Mouse (Mus musculus) kidney, embryonic 15.5 days (tissue): ENCODE data around the gene 4921536K21Rik. TPM values are rescaled to one million over a fixed set of nuclear protein-coding genes. Genes with fewer than 3 reads are reported as not detected.
"Not testable (repeated sequence)": the region's sequence is repeated elsewhere in the genome, so short reads cannot be mapped to it uniquely, and the experiment has no call there.

Source experiments
- ATAC-seq: fragments of 200-750 bp; cut with Nextera tagmentation; replicated peaks from 2 replicates; pipeline ENCODE4 v1.8.0; 2017; ENCODE audit warnings: moderate TSS enrichment; ENCODE audit not compliant: low FRiP score
- H3K27ac ChIP-seq: fragments of 300-500 bp; sonication (generic); 2 replicates; pipeline ENCODE4 v1.5.1; 2015; ENCODE audit warnings: mild to moderate bottlenecking, inconsistent platforms
- H3K27me3 ChIP-seq: fragments of 300-500 bp; sonication (generic); 2 replicates; pipeline ENCODE4 v1.6.1; 2015; ENCODE audit warnings: inconsistent platforms
- H3K36me3 ChIP-seq: fragments of 300-500 bp; sonication (generic); 2 replicates; pipeline ENCODE4 v1.6.1; 2015; ENCODE audit warnings: inconsistent platforms
- H3K4me1 ChIP-seq: fragments of 300-500 bp; sonication (generic); 2 replicates; pipeline ENCODE4 v1.6.1; 2015; ENCODE audit warnings: inconsistent platforms
- H3K4me2 ChIP-seq: fragments of 300-500 bp; sonication (generic); 2 replicates; pipeline ENCODE4 v1.6.1; 2015; ENCODE audit warnings: moderate library complexity, mild to moderate bottlenecking, inconsistent platforms
- H3K4me3 ChIP-seq: fragments of 300-500 bp; sonication (generic); replicated peaks from 2 replicates; pipeline ENCODE4 v1.5.1; 2015; ENCODE audit warnings: mild to moderate bottlenecking, inconsistent platforms
- H3K9ac ChIP-seq: fragments of 300-500 bp; sonication (generic); 2 replicates; pipeline ENCODE4 v1.6.1; 2015; ENCODE audit warnings: mild to moderate bottlenecking, inconsistent platforms
- H3K9me3 ChIP-seq: fragments of 300-500 bp; sonication (generic); replicated peaks from 2 replicates; pipeline ENCODE4 v1.6.1; 2016; ENCODE audit warnings: inconsistent platforms
- WGBS: fragments of 180-500 bp; shearing (Covaris S2); methylation state at CpG from one replicate; pipeline ENCODE4 v1.1.7; 2015; ENCODE audit warnings: mixed read lengths; 5-methylcytosine and 5-hydroxymethylcytosine counted together
- polyA plus RNA-seq: library from polyadenylated mRNA; unstranded; fragments of >200 nt; fragmentation: Nextera tagmentation; extraction: Ambion mirVana; gene quantifications from 2 replicates; pipeline ENCODE4 v1.2.1, GENCODE M21; 2015

4921536K21Rik gene
- polyA plus RNA-seq, 1 experiment from 2014 or later, result 0.49 TPM

DNA sequence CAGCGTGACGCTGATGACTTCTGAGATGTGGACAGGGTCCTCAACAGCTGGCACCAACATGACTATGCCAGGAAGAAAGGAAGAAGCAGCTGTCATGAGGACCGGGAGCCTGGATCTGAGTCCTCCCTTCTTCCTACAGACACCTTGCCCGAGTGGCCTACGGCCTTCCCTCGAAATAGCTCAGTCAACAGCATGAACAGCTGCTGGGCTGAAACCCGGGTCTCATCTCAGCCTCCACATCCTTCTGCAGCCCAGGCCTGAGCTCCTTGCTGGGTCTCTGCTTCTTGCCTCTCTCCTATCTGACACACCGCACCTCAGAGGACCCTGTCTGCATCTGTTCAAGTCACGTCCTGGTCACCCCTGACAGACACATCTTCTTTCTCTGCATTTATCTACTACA lies 27.2 kb upstream of the 4921536K21Rik start:
- 95% methylated on average over 9 of the region's 9 CpGs for WGBS
- no peaks in the 10 kb centered on the region for H3K9me3 ChIP-seq
- H3K9ac ChIP-seq, result no peak overlapping the region
- H3K27ac ChIP-seq, result no peak overlapping the region
- H3K4me2 ChIP-seq, result no peak overlapping the region
- H3K4me1 ChIP-seq, result 0 out of 2 replicates have a peak, but pooled peaks cover 3% of the 10 kb centered on the region
- no peak overlapping the region for H3K4me3 ChIP-seq
- H3K36me3 ChIP-seq, result peaks cover 52% of the 10 kb centered on the region
- no peak for ATAC-seq
- no peaks in the 10 kb centered on the region for H3K27me3 ChIP-seq

DNA sequence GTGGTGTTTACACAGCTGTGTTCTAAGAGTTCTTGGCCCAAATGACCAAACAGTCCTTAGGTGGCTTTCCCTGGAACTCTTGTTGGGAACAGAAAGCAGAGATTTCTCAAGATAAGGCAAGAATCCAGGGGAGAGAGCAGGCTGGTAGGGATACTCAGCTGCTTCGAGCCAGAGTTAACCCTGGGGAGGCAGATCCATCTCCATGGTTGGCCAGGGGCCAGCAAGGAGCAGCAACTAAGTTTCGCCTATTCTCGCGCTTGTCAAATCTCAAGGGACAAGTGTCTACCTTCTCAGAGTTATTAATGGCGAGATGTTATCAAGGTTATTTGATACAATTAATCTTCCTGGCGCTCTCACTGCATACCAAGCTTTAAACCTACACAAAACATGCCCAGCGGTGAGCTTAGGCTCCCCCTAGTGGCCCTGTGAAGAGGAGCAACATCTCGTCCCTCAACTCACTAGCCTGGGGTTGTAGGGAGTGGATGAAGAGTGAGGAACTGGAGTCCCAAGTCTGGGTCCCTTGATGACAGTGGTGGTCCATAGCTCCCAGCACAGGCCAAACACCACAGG lies 26.5 kb upstream of the 4921536K21Rik start:
- H3K36me3 ChIP-seq, result peaks cover 45% of the 10 kb centered on the region
- H3K27ac ChIP-seq, result no peak overlapping the region
- H3K27me3 ChIP-seq, result no peaks in the 10 kb centered on the region
- H3K4me1 ChIP-seq, result 0 out of 2 replicates have a peak, but pooled peaks cover 3% of the 10 kb centered on the region
- WGBS, result 31% methylated on average over 8 of the region's 8 CpGs
- H3K9me3 ChIP-seq, result no peaks in the 10 kb centered on the region
- H3K9ac ChIP-seq, result no peak overlapping the region
- H3K4me2 ChIP-seq, result no peak overlapping the region
- no peak for ATAC-seq
- H3K4me3 ChIP-seq, result no peak overlapping the region

DNA sequence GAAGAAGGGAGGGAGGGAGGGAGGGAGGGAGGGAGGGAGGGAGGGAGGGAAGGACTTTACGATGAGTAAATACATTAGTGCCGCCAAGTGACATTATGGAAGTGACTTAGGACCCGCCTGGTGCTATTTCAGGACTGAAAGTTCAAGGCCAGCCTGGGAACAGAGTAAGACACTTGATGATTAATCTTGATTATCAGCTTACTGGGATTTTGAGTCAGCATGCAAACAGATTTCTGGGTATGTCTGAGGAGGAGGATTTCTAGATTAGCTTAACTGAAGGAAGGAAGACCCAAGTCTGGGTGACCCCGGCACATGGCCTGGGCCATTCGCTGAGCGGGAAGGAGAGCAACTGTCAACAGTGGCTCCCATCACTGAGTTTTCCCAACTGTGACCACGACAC lies 25.6 kb upstream of the 4921536K21Rik start:
- Histone ChIP-seq H3K9ac (no peak overlapping the region), H3K4me2 (no peak overlapping the region), H3K4me3 (no peak overlapping the region), H3K4me1 (0 out of 2 replicates have a peak, but pooled peaks cover 3% of the 10 kb centered on the region), H3K27ac (no peak overlapping the region), H3K36me3 (peaks cover 37% of the 10 kb centered on the region), H3K27me3 (no peaks in the 10 kb centered on the region), H3K9me3 (no peaks in the 10 kb centered on the region)
- no peak for ATAC-seq
- WGBS, result 82% methylated on average over 7 of the region's 7 CpGs

GRCm38 (mm10) chr11:3918738-3919137 lies 23.8 kb upstream of the 4921536K21Rik start:
- no peak overlapping the region for H3K4me2 ChIP-seq
- H3K4me3 ChIP-seq, result no peak overlapping the region
- H3K27me3 ChIP-seq, result no peaks in the 10 kb centered on the region
- peaks cover 23% of the 10 kb centered on the region for H3K36me3 ChIP-seq
- no peak overlapping the region for H3K27ac ChIP-seq
- ATAC-seq, result no peak
- 61% methylated on average over 1 of the region's 1 CpGs for WGBS
- no peak overlapping the region for H3K9ac ChIP-seq
- peaks cover 13% of the 10 kb centered on the region for H3K4me1 ChIP-seq
- H3K9me3 ChIP-seq, result no peaks in the 10 kb centered on the region

GRCm38 (mm10) chr11:3914109-3914840 lies 19.4 kb upstream of the 4921536K21Rik start, which contains the start of gene Slc35e4:
Gene Slc35e4 (minus strand): TSS chr11:3914664.
- peaks cover 3% of the 10 kb centered on the region; the same call in 1 of the 2 replicates for H3K36me3 ChIP-seq
- H3K4me1 ChIP-seq, result peaks cover 42% of the 10 kb centered on the region
- ATAC-seq, result peak; percentile 75
- peak within 1 kb of the TSS; percentile 94 for H3K4me2 ChIP-seq
- under 1% methylated on average over 28 of the region's 28 CpGs for WGBS
- peak within 1 kb of the TSS; percentile 69 for H3K27ac ChIP-seq
- no peaks in the 10 kb centered on the region for H3K9me3 ChIP-seq
- H3K27me3 ChIP-seq, result peaks cover 17% of the 10 kb centered on the region
- peak within 1 kb of the TSS; percentile 66 for H3K4me3 ChIP-seq
- peak within 1 kb of the TSS; percentile 37 for H3K9ac ChIP-seq

GRCm38 (mm10) chr11:3913316-3914108 lies 18.6 kb upstream of the 4921536K21Rik start:
- Histone ChIP-seq H3K4me1 (peaks cover 42% of the 10 kb centered on the region), H3K9ac (peak overlapping the region; percentile 37), H3K27me3 (peaks cover 17% of the 10 kb centered on the region), H3K27ac (peak overlapping the region; percentile 69), H3K9me3 (no peaks in the 10 kb centered on the region), H3K36me3 (peaks cover 3% of the 10 kb centered on the region; the same call in 1 of the 2 replicates), H3K4me3 (peak overlapping the region; percentile 66), H3K4me2 (peak overlapping the region; percentile 94)
- under 1% methylated on average over 57 of the region's 65 CpGs for WGBS
- ATAC-seq, result peak; percentile 88

- Histone ChIP-seq H3K27me3 (peaks cover 17% of the 10 kb centered on the region), H3K36me3 (peaks cover 3% of the 10 kb centered on the region; the same call in 1 of the 2 replicates), H3K4me3 (peak overlapping the region; percentile 66), H3K4me1 (peaks cover 42% of the 10 kb centered on the region), H3K9me3 (no peaks in the 10 kb centered on the region), H3K9ac (peak overlapping the region; percentile 37), H3K4me2 (peak overlapping the region; percentile 94), H3K27ac (no peak overlapping the region)
- WGBS, result 1% methylated on average over 16 of the region's 16 CpGs
- ATAC-seq, result peak; percentile 7
Measured at GRCm38 (mm10) chr11:3912875-3913271, 18.0 kb upstream of the 4921536K21Rik start.

GRCm38 (mm10) chr11:3912100-3912874 lies 17.4 kb upstream of the 4921536K21Rik start:
- peaks cover 17% of the 10 kb centered on the region for H3K27me3 ChIP-seq
- peak overlapping the region; percentile 94 for H3K4me2 ChIP-seq
- no peaks in the 10 kb centered on the region for H3K9me3 ChIP-seq
- H3K9ac ChIP-seq, result 0 out of 2 replicates have a peak overlapping the region, but pooled peaks have one; percentile 37
- no peak overlapping the region for H3K27ac ChIP-seq
- 23% methylated on average over 19 of the region's 19 CpGs for WGBS
- H3K4me3 ChIP-seq, result peak overlapping the region; percentile 66
- peaks cover 42% of the 10 kb centered on the region for H3K4me1 ChIP-seq
- H3K36me3 ChIP-seq, result peaks cover 1% of the 10 kb centered on the region; the same call in 1 of the 2 replicates
- no peak for ATAC-seq

DNA sequence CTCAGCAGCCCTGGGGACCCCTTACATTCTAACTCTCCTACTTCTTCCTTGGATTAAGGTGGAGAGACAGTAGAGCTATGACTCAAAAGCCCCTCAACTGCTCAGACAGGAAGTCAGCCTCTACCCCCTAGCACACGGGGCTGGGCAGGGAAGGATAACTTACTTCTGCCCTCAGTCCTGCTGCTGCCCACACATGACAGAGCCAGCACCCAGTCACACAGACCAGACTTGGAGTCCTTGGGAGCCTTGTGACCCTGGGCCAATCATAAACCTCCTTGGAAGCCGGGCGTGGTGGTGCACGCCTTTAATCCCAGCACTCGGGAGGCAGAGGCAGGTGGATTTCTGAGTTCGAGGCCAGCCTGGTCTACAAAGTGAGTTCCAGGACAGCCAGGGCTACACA lies 16.5 kb upstream of the 4921536K21Rik start:
- WGBS, result 95% methylated on average over 6 of the region's 6 CpGs
- Histone ChIP-seq H3K4me2 (peak overlapping the region; percentile 19; the same call in 1 of the 2 replicates), H3K27me3 (peaks cover 17% of the 10 kb centered on the region), H3K4me1 (peaks cover 42% of the 10 kb centered on the region)
- not testable (repeated sequence) for H3K9ac ChIP-seq, H3K4me3 ChIP-seq, H3K36me3 ChIP-seq, H3K9me3 ChIP-seq, ATAC-seq, H3K27ac ChIP-seq

GRCm38 (mm10) chr11:3910513-3911310 lies 15.8 kb upstream of the 4921536K21Rik start:
- Histone ChIP-seq H3K4me3 (no peak overlapping the region), H3K27ac (no peak overlapping the region), H3K4me2 (peak overlapping the region; percentile 19; the same call in 1 of the 2 replicates), H3K36me3 (no peaks in the 10 kb centered on the region), H3K4me1 (peaks cover 42% of the 10 kb centered on the region), H3K9ac (no peak overlapping the region), H3K9me3 (no peaks in the 10 kb centered on the region), H3K27me3 (peaks cover 17% of the 10 kb centered on the region)
- no peak for ATAC-seq
- 51% methylated on average over 5 of the region's 5 CpGs for WGBS
